Mouse (Mus musculus): ENCODE results near the gene Pdk2. TPM values are rescaled to one million over a fixed set of nuclear protein-coding genes. Genes with fewer than 3 reads are reported as not detected.
A peak's percentile ranks its signal among the peaks of the same experiment; 100 is the strongest.

Gene Pdk2
- polyA plus RNA-seq, 1 experiment from 2014 or later: 15.2 TPM

DNA sequence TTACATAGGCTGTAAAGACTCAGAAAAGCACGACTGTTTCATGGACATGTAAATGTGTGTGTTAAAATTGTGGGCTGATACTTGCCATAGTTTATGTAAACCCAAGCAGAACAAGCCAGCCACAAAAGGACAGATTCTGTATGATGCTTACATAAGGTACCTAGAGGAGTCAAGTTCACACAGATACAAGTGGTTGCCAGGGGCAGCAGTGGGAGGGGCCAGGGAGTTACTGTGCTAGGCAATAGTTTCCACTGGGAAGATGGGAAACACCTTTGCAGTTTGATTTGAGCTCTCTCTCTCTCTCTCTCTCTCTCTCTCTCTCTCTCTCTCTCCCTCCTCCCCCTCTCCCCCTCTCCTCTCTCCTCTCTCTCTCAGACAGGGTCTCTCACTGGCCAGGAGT is 56.0 kb downstream of the Pdk2 start:
- WGBS: 44% methylated on average over 1 of the region's 1 CpGs
- peaks cover 45% of the 10 kb centered on the region for H3K4me1 ChIP-seq (replicated peaks)

DNA sequence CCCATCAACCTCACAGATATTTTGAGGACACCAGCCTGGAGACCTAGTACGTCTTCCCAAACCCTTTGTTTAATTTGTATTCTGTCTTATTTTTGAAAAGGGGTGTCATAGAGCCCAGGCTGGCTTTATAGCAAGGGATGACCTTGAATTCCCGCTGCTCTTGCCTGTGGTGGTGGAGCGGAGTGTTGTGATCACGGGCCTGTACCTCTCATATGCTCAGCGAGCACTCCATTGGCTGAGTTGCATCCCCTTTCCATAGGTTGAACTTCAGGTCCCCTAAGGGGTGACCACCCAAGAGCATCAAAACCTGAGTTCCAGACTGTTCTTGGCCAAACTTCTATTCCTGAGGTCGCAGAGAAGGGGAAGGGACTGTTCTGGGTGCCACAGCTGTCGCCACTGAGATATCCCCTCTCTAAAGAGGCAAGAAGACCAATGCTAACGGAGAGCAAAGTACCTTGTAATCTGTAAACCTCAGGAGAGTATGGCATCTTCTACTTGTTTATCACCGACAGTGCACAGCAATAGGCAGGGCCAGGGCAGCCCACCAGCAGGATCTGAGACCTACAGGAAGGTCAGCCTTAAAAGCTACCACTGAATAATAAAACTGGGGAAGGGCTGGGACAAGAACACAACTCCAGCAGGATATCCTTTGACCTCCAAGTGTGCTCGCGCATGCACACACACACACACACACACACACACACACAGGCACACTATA is 61.5 kb downstream of the Pdk2 start:
- 80% methylated on average over 11 of the region's 11 CpGs for WGBS
- peak overlapping the region; percentile 86 for H3K27ac ChIP-seq
- peak overlapping the region; percentile 37 for H3K4me3 ChIP-seq

More for the DNA sequence above, 56.0 kb downstream of the Pdk2 start:
- H3K27ac ChIP-seq: 0 out of 2 replicates have a peak overlapping the region, but pooled peaks have one; percentile 2
- H3K4me3 ChIP-seq: no peak overlapping the region
- H3K36me3 ChIP-seq: no peaks in the 10 kb centered on the region
- no peaks in the 10 kb centered on the region for H3K27me3 ChIP-seq (ENCODE audit: insufficient read depth, poor library complexity, severe bottlenecking)
- DNase-seq (ENCODE audit: low spot score): no peak
- no peaks in the 10 kb centered on the region for H3K9me3 ChIP-seq

DNA sequence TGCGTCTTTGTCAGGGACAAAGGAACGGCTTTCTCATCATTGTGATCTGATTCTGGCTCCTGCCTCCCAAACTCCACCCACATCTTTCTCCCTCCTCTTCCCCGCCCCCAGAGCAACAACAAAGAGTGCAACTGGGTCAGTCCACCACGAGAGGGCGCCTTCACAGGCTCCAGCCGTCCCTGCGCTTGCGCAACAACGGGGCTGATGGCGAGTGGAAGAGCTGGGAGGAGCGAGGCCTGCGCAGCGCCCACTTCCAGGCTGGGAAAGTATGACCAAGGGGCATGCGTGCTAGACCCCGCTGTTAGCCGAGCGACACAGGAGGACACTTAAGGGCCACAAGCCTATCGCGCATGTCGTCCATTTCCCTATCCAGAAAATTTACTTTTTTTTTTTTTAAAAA is 62.2 kb downstream of the Pdk2 start:
- peak; percentile 98 for DNase-seq (ENCODE audit: low spot score)
- WGBS: under 1% methylated on average over 20 of the region's 20 CpGs
- H3K27me3 ChIP-seq (ENCODE audit: insufficient read depth, poor library complexity, severe bottlenecking): peaks cover 5% of the 10 kb centered on the region; the same call in 1 of the 2 replicates
- H3K27ac ChIP-seq: peak overlapping the region; percentile 86
- peaks cover 20% of the 10 kb centered on the region for H3K4me1 ChIP-seq (replicated peaks)
- no peaks in the 10 kb centered on the region for H3K9me3 ChIP-seq
- peak overlapping the region; percentile 37 for H3K4me3 ChIP-seq
- H3K36me3 ChIP-seq: no peaks in the 10 kb centered on the region

More for the DNA sequence above, 61.5 kb downstream of the Pdk2 start:
- no peak for DNase-seq (ENCODE audit: low spot score)
- Histone ChIP-seq H3K27me3 (ENCODE audit: insufficient read depth, poor library complexity, severe bottlenecking) (peaks cover 5% of the 10 kb centered on the region; the same call in 1 of the 2 replicates), H3K4me1 (replicated peaks) (peaks cover 19% of the 10 kb centered on the region), H3K36me3 (no peaks in the 10 kb centered on the region), H3K9me3 (no peaks in the 10 kb centered on the region)

DNA sequence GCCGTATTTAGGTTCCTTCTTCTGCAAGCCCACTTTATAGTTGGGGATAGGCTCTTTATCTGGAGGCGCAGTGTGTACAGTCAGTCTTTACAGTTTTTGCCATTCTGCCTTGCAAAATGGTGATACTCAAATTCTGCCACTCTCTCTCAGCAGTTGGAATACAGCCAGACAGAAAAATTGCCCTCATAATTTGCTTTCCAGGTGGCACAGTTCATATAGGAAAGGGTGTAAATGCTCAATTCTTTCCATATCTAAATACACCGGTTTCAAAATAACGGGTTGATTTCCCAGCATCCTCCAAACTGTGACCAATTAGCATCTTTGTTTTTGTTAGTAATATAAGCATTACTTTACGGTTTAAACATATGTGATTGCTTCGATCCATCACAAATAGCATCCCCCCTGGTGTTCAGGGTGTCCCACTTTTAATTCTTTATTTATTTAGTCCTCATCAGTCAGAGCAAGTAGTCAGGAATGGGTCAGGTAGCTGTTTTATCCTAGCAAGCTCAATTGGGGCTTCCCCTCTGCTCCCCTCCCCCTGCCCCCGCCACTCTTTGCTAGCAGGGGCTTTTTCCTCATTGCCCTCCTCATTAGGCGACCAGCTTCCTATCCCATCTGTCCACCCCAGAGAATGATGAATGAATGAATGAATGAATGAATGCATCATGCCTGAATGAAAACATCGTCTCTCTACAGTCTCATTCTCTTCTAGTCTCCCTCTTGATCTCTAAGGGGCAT is 62.8 kb downstream of the Pdk2 start:
- 50% methylated on average over 9 of the region's 9 CpGs for WGBS
- H3K9me3 ChIP-seq: no peaks in the 10 kb centered on the region
- H3K27me3 ChIP-seq (ENCODE audit: insufficient read depth, poor library complexity, severe bottlenecking): peaks cover 5% of the 10 kb centered on the region; the same call in 1 of the 2 replicates
- peak overlapping the region; percentile 37 for H3K4me3 ChIP-seq
- peaks cover 26% of the 10 kb centered on the region for H3K4me1 ChIP-seq (replicated peaks)
- no peaks in the 10 kb centered on the region for H3K36me3 ChIP-seq
- peak; percentile 46 for DNase-seq (ENCODE audit: low spot score)
- H3K27ac ChIP-seq: peak overlapping the region; percentile 86

Other genes with a start within 250 kb of the Pdk2 start
- 98.1 and 193 TPM in 2 replicates for gene Col1a1, start 105.1 kb downstream of the Pdk2 start, polyA plus RNA-seq (2016; fragmentation: Nextera tagmentation; extraction: Ambion mirVana)
- gene Hils1, start 73.8 kb downstream of the Pdk2 start, polyA plus RNA-seq (2016; fragmentation: Nextera tagmentation; extraction: Ambion mirVana): not detected in 2 replicates
- 0.10 TPM in 1 of 2 replicates, not detected in the other for gene Sgca, start 65.0 kb downstream of the Pdk2 start, polyA plus RNA-seq (2016; fragmentation: Nextera tagmentation; extraction: Ambion mirVana)
- gene Ppp1r9b, start 50.3 kb downstream of the Pdk2 start, polyA plus RNA-seq (2016; fragmentation: Nextera tagmentation; extraction: Ambion mirVana): 10.4 and 11.8 TPM in 2 replicates
- gene Samd14, start 31.5 kb downstream of the Pdk2 start, polyA plus RNA-seq (2016; fragmentation: Nextera tagmentation; extraction: Ambion mirVana): 38.8 and 71.5 TPM in 2 replicates
- 5.7 and 6.7 TPM in 2 replicates for gene Itga3, start 35.4 kb upstream of the Pdk2 start, polyA plus RNA-seq (2016; fragmentation: Nextera tagmentation; extraction: Ambion mirVana)
- gene Dlx3, start 78.8 kb upstream of the Pdk2 start, polyA plus RNA-seq (2016; fragmentation: Nextera tagmentation; extraction: Ambion mirVana): 3.2 and 6.5 TPM in 2 replicates
- gene Dlx4, start 104.9 kb upstream of the Pdk2 start, polyA plus RNA-seq (2016; fragmentation: Nextera tagmentation; extraction: Ambion mirVana): 0.25 and 0.31 TPM in 2 replicates
- 0.12 TPM in 1 of 2 replicates, not detected in the other for gene Tac4, start 220.2 kb upstream of the Pdk2 start, polyA plus RNA-seq (2016; fragmentation: Nextera tagmentation; extraction: Ambion mirVana)

Data from hindbrain, embryonic 10.5 days (tissue).